Mouse (Mus musculus) thymus, adult 2 months (tissue): ENCODE results near the gene Smarcd1.

Experiments
- CTCF ChIP-seq: fragments of 200-500 bp; IDR thresholded peaks from 2 replicates; pipeline ENCODE4 v1.5.1; 2012; ENCODE audit warnings: mild to moderate bottlenecking, control low read depth, low read length, moderate library complexity, borderline replicate concordance; ENCODE audit not compliant: control insufficient read depth, poor library complexity, insufficient read depth; ENCODE audit errors: extremely low read depth
- POLR2A ChIP-seq: fragments of 200-500 bp; IDR thresholded peaks from 2 replicates; pipeline ENCODE4 v1.6.1; 2012; ENCODE audit warnings: mild to moderate bottlenecking, low read length, control low read depth, moderate library complexity; ENCODE audit not compliant: control insufficient read depth, poor library complexity, insufficient read depth; ENCODE audit errors: extremely low read depth

- TF ChIP-seq CTCF = no peak
- no peak for TF ChIP-seq POLR2A
These were observed 2.2 kb downstream of the Smarcd1 start for GRCm38 (mm10) chr15:99704041-99704681.
